Mouse (Mus musculus): ENCODE results near the gene Il25.
"Not testable (repeated sequence)": the region's sequence is repeated elsewhere in the genome, so short reads cannot be mapped to it uniquely, and the experiment has no call there.

The Il25 gene

GRCm38 (mm10) chr14:54927296-54927695 is 5.2 kb upstream of the Il25 start:
- no peak for DNase-seq

- no peak for DNase-seq
Measured at GRCm38 (mm10) chr14:54929801-54930200, 2.7 kb upstream of the Il25 start.

GRCm38 (mm10) chr14:54930431-54930830 is 2.1 kb upstream of the Il25 start:
- DNase-seq: peak in 1 of 2 experiments; percentile 29

- peak in 1 of 2 experiments; percentile 33 for DNase-seq
Measured at GRCm38 (mm10) chr14:54935904-54936830, 3.7 kb downstream of the Il25 start, which contains the start of gene Cmtm5. Gene Cmtm5, plus strand, starts transcription at chr14:54936261.

GRCm38 (mm10) chr14:54936831-54937160 is 4.3 kb downstream of the Il25 start:
- DNase-seq: no peak

- no peak for DNase-seq
Measured at GRCm38 (mm10) chr14:54937361-54938182, 5.1 kb downstream of the Il25 start.

GRCm38 (mm10) chr14:54938431-54939219 is 6.1 kb downstream of the Il25 start:
- no peak for DNase-seq

GRCm38 (mm10) chr14:54939434-54940175 is 7.1 kb downstream of the Il25 start:
- DNase-seq: peak; percentile 53 to 59

- no peak for DNase-seq
Measured at GRCm38 (mm10) chr14:54940176-54940530, 7.7 kb downstream of the Il25 start.

GRCm38 (mm10) chr14:54941024-54941978 is 8.8 kb downstream of the Il25 start:
- no peak for DNase-seq

- DNase-seq: no peak
Measured at GRCm38 (mm10) chr14:54942479-54942878, 10.0 kb downstream of the Il25 start.

- DNase-seq: no peak
Measured at GRCm38 (mm10) chr14:54943971-54944370, 11.5 kb downstream of the Il25 start.

GRCm38 (mm10) chr14:54944939-54945338 is 12.4 kb downstream of the Il25 start:
- DNase-seq: no peak

GRCm38 (mm10) chr14:54945975-54946704 is 13.6 kb downstream of the Il25 start:
- DNase-seq: no peak

- DNase-seq: not testable (repeated sequence)
Measured at GRCm38 (mm10) chr14:54947008-54947407, 14.5 kb downstream of the Il25 start.

GRCm38 (mm10) chr14:54948781-54949180 is 16.3 kb downstream of the Il25 start:
- no peak for DNase-seq

- DNase-seq: no peak
Measured at GRCm38 (mm10) chr14:54950493-54950892, 18.0 kb downstream of the Il25 start.

- DNase-seq: no peak
Measured at GRCm38 (mm10) chr14:54951587-54951986, 19.1 kb downstream of the Il25 start.

- DNase-seq: no peak
Measured at GRCm38 (mm10) chr14:54953664-54954206, 21.2 kb downstream of the Il25 start.

GRCm38 (mm10) chr14:54954474-54954873 is 22.0 kb downstream of the Il25 start:
- DNase-seq: no peak
